Mouse (Mus musculus): Measurements from ENCODE around the gene Gm49380.

- TF ChIP-seq EP300 (optimal IDR thresholded peaks at IDR 0.05) (no peak), CTCF (IDR thresholded peaks at IDR 0.05; ENCODE audit: low read depth) (no peak)
Measured at GRCm38 (mm10) chr9:44094737-44095136, 18.6 kb downstream of the Gm49380 start.
